Mouse (Mus musculus) CD4-positive, CD25-positive, alpha-beta regulatory T cell, adult 4 months (primary cell): ENCODE measurements around the gene Cfap77. TPM values are rescaled to one million over a fixed set of nuclear protein-coding genes. Genes with fewer than 3 reads are reported as not detected.
A peak's percentile ranks its signal among the peaks of the same experiment; 100 is the strongest.
"Not testable (repeated sequence)": the region's sequence is repeated elsewhere in the genome, so short reads cannot be mapped to it uniquely, and the experiment has no call there.

ENCODE experiments used
- ATAC-seq: one replicate; pipeline ENCODE4 v1.8.0; 2017
- polyA plus RNA-seq, 2 experiments: library from polyadenylated mRNA; unstranded; fragments of 100-300 nt; shearing (Covaris generic); gene quantifications; one replicate each; pipeline ENCODE4 v1.2.1; 2017

Cfap77 gene
- under 1 TPM; 0.46 to 0.47 TPM for polyA plus RNA-seq

DNA sequence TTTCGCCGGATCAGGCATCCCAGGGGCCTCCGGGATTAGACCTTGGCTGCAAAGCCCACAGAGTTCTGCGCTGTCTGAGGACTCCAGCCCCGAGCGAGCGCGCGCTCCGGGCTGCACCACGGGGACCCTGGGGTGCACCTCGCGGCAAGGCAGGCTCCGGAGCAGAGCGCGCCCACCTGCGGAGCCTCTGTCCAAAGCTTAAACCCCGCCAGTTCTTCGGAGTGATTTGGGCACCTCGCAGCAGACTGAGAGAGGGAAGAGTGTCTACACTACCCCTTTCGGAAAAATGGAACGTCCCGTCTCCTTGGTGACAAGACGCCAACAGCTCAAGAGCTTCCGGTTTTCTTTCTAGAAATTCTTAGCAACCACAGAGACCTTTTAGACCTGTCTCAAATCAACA is at the start of gene Cfap77:
Gene Cfap77 (minus strand): TSS at position 76 of the 400 bp plus-strand sequence.
- peak; percentile 75 for ATAC-seq

DNA sequence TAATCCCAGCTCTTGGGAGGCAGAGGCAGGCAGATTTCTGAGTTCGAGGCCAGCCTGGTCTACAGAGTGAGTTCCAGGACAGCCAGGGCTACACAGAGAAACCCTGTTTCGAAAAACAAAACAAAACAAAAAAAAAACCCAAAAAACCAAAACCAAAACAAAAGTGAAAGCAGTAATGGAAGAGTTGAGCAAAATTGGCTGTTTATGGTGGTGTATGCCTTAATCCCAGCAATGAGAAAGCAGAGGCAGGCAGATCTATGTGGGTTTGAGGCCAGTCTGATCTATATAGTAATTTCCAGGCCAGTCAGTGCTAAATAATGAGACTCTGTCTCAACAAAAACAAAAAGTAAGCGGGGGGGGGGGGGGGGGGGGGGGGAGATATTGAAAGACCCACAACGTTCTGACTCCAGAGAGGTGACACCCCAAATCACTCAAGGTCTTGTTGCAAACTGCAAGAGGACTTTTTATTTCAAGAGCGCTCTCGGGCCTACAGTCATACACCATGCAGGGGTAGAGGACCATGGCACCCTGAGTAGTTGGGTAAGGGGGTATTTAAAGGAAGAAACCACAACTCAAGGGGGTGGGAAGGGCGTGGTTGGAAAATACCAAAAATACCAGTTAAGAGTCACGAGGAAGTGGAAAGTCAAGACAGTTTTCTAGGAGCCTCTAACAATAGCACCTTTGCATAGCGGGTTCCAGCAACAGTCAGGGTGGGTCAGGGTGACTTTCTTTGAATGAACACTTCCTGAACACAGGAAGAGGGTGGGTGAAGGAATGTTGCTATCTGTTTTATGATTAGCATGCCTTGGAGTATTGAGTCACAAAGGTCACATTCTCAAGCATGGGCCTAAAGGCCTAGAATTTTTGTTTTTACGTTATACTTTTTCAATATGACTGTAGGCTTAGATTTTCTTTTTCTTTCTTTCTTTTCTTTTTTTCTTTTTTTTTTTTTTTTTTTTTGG is 47.8 kb upstream of the Cfap77 start:
- peak; percentile 32 for ATAC-seq

DNA sequence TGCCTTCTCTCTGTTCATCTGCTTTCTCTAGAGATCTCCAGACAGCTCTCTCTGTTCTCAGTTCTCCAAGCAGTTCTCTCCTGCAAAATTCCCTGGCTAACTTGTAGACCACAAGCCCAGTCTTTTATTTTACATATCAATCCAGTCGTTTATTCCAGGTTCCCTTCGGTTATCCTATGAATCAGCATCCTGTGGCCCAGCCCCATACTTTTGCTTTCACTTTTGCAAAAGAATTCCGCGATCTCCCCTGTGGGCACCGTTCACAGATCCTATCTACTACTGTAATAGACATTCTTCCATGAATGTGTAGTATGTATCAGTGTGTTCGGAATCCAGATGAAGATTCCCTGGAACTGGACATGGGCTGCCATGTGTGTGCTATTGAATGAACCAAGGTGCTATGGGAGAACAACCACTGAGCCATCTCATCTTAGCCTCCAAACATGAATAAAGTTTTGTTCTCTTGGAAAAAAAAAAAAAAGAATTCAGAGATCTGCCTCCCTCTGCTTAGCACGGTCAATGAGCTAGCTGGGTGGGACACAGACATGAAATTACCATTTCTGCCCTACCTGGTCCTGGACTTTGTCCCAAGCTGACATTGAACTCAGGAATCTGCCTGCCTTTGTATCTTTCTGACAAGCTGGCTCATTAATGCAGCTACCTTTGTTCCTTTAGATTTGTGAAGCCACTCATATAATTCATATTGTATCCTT is 46.1 kb upstream of the Cfap77 start:
- ATAC-seq: peak; percentile 40

DNA sequence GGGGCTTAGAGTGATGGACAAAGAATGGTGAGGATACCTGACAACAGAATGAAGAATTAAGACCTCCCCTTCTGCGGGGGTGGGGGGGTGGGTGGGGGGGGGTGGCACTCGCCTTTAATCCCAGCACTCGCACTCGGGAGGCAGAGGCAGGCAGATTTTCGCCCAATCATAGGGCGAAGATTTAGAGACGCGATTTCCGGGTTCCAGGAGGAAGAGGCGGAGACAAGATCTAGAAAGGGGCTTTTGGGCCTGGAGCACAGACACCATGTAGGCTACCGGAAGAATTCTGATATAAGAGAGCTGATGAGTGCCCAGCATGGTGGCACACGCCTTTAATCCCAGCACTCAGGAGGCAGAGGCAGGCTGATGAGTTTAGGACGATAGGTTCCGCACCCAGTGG is 44.8 kb upstream of the Cfap77 start:
- ATAC-seq: no peak

DNA sequence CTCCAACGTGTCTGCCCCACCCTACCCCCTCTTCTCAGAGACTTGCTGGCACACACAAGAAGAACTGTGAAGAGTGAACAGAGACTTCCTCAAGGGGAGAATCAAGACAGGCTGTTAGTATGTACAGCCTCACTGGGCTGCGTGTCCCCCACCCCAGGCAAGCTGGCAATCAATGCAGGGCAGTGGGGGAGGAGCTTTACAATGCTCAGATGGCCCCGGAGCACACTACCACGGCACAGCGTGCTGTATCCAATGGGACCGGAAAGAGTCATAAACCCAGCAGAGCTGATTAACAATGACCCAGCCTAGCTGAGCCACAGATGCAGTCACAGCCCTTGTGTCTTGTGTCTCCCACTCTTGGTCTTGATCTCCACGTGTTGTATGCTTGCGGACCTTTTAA is 43.9 kb upstream of the Cfap77 start:
- no peak for ATAC-seq

DNA sequence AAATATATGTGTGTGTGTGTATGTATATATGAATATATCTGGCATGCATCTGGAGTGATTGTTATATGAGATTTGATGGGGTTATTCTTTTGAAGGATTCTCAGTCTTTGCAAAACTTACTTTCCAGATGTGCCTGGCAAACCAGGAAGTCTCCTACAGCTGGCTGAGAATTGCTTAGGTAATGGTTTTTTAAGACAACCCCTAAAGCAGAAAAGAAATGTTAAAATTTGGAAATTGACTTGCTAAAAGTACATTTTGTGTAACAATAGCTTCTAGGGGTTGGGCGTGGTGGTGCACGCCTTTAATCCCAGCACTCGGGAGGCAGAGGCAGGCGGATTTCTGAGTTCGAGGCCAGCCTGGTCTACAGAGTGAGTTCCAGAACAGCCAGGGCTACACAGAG is 43.1 kb upstream of the Cfap77 start:
- ATAC-seq: not testable (repeated sequence)

DNA sequence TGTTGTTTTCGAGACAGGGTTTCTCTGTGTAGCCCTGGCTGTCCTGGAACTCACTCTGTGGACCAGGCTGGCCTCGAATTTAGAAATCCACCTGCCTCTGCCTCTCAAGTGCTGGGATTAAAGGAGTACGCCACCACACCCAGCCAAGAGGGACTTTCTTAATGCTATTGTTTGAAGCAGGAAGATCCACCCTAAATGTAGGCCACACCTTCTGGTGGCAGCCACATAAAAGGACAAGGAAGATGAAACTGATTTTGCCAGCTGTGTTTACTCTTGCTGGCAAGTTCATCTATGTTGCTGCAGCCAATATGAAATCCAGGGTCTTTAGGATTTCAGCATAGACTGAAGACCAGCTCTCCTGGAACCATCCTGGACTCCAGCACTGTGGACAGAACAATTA is 42.6 kb upstream of the Cfap77 start:
- peak; percentile 80 for ATAC-seq

DNA sequence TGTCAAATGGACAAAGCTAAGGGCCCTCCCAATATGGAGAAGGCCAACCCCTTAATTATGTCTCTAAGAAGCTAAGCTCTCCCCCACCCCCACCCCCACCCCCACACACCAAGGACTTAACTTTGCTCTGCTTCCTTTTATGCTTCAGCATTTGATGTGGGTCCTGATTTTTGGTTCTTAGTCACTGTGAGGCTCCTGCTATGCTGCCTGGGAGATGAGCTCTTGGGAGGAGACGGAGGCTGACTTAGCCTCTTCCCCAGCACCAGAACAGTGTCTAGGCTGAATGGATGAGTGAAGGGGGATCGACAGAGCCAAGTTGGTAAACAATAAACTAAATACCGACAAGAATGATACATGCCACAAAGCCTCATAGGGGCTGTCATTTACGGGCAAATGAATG is 41.9 kb upstream of the Cfap77 start:
- peak; percentile 33 for ATAC-seq

DNA sequence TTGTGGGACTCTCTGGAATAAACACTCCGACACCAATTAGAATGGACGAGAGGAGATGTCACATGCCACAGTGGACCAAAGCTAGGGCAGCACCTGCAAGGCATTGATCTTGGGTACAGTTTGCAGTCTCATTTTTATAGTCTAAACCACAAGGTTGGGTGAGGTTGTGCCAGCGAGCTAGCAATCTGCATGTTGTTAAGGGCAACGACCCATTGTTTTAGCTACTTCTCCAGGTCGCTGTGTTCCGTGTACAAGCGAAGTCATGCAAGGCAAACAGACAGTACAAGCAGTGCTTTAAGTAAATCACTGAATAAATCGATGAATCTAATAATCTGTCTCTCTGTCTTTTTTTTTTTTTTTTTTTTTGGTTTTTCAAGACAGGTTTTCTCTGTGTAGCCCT is 40.8 kb upstream of the Cfap77 start:
- peak; percentile 76 for ATAC-seq

DNA sequence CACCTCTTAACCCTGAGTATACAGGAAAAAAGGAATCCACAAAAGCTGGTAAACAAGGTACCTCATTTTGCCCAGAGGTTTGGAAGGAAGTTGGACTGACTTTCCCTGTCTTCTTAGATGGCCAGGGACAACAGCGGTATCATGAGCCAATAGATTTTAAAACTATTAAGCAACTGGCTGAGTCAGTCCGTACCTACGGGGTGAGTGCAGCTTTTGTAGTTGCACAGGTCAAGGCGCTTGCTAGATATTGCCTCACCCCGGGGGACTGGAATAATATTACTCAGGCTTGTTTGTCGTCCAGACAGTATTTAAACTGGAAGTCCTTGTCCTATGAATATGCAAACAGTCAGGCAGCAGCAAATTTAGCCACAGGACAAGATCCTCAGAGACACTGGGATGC is 34.4 kb upstream of the Cfap77 start:
- not testable (repeated sequence) for ATAC-seq

DNA sequence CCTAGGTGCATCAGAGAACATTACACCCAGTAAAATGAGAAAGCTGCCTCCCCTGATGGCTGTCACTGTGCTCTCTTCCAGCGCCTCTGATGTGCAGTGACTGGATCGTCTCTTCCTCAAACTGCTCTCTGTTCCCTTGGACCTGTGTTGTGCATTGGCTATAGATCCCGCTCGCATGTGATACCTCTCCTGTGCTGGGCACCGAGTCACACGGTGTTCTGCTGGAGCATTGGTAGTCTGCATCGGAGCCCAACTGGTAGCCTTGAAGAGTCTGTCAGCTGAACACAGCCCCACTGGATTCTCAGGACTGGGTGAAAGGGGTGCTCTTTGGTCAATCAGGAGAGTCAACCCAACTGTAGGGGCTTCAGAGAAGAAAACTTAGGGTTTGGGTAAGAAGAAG is 31.2 kb upstream of the Cfap77 start:
- no peak for ATAC-seq

DNA sequence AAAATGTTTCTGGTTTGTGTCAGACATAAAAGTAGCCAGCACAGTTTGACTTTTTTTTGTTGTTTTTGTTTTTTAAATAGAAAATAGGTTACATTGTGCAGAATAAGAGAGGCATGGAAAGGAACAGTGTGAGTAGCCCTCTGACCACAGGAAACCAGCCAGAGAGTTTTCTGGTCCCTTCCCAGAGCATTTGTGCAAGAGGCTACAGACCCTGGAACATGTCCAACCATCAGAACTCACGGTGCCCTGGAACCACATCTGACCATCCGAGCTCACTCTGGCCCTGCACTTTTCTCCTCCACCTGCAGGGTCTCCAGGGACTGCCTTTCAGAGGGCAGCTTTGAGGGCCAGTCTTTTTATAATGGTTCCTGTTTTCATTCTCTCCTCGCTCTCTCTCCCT is 27.1 kb upstream of the Cfap77 start:
- no peak for ATAC-seq

DNA sequence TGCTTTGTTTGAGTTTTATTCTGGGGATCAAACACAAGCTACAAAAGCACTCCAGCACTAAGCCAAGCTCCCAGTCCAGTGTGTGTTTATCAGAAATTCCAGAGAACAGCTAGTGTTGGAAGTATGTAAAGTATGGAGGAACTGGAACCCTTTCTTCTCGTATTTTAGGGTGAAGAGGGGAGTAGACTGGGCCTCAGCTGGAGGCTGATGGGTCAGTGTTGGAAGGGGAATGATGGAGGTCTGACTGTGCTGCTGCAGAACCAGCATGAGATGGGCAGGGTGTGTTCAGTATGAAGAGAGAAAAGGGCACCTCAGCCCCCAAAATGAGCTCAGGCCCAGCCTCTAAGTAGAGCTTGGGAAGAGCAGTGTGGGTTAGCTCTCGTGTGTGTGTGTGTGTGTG is 21.4 kb upstream of the Cfap77 start:
- ATAC-seq: no peak

DNA sequence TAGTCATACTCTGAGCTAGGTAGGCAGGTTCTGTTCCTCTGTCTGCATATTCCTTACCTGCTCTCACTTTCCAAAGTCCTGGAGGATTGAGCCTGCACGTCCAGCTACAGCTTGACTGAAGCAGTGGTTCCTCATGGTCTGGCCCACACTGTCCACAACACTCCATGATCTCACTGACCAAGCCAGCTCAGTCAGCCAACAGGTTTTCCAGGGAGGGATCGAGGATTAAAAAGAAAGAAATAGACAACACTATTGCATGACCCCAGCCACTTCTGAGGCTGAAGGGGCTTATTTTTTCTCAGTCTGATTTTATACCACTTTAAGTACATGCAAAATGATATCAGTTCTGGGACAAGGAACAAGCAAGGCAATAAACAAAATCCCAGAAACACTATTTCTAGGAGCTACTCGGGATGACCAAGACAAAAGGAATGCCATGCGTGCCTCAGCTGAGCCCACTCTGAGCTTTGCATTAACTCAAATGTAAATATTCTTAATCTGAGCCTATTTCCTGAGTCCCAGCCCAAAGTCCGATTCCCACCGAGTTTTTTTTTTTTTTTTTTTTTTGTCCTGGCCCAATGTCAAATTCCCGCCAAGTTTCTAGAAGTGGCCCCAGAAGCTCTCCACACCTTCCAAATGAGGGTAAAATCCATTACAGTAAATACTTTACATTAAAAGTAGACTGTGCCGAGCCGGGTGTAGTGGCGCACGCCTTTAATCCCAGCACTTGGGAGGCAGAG is 20.6 kb upstream of the Cfap77 start:
- ATAC-seq: no peak

DNA sequence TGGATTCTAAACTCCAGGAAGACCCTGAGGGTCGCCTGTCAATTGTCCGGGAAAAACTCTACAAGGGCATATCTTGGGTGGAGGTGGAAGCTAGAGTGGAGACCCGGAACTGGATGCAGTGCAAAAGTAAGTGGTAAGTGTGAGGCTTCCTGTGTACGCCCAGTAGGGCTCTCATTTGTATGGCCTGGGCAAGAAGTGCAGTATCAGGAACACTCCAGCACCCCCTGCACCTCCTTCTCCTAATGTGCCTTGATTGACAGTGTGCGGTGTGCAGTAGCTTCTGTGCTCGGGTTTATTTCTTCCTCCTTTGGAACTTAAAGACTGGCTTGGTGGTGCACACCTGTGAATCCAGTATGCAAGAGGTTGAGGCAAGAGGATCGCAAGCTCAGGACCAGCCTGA is 19.8 kb upstream of the Cfap77 start:
- ATAC-seq: no peak

DNA sequence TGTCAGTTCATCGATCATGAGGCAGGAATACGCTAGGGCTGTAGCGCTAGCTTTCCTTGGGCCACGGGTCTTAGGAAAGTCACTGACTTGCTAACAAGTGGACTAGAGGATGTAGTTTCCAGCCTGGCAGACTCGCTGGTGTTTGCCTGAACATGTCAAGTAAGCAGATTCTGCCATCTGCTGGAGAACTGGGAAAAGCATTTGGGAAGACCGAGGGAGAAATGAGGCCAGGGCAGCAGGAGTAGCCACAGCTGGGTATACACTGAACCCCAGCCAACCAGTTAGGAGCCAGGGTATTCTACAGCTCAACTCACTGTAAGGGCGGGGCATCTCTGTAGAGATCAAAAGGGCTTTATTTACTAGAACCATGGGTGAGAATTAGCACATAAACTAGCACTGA is 11.5 kb upstream of the Cfap77 start:
- no peak for ATAC-seq

DNA sequence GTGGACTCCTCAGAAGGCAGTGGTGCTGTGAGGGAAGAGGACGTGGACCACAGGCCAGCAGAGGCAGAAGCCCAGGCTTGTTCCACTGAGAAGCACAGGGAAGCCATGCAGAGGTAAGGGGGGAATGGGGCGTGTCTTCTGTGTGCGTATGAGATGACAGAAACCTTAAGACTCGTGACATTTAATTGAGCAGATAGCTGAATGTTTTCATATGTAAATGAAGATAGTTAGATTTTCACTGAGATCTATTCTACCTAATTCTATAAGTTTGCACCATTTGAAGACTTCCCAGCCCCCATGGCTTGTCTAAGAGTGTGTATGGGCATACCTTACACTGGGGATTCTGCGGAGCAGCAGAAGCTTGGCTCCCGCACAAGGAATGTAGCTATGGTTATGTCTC is 10.9 kb upstream of the Cfap77 start:
- no peak for ATAC-seq

DNA sequence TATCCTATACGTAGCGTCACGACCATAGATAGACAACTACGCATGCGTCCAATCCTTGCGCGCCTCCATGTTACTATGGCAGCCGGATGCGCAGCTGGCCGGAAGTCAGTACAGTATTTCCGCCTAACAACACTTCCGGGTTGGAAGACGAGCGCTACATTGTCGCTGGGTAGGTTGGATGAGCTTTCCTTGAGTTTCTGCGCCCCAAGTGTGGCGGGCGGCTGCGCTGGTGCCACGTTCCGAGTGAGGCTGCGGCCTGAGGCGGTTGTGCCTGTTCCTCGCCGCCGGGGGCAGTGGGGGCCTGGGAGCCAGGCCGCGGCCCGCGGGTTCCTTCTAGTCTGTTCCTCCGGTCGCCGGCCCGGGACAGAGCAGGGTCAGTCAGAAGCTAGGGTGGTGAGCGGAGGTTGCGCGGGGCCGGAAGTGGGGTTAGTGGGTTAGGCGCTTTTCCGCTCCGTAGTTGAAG is 5.3 kb upstream of the Cfap77 start, which contains the start of gene Ttf1:
Gene Ttf1 (plus strand): TSS at position 128 of the 463 bp plus-strand sequence.
- ATAC-seq: peak; percentile 96

DNA sequence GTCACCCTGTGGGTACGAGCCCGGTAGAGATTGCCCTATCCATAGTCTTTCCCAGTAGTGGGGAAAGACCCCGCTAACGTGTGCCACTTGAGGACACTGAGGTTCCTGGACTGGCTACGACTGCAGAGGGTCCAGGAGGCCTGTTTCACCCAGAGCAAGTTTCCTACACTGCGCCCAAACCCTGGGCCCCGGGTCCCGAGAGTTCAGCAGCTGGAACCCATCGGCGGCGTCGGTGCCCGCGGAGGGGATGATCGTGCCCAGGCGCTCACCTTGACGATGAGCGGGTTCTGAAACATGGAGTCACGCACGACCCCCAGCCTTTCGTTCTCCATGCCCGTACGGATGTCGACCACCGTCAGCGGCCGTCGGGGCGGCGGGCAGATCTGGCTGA is 326 bp downstream of the Cfap77 start:
- ATAC-seq: no peak

DNA sequence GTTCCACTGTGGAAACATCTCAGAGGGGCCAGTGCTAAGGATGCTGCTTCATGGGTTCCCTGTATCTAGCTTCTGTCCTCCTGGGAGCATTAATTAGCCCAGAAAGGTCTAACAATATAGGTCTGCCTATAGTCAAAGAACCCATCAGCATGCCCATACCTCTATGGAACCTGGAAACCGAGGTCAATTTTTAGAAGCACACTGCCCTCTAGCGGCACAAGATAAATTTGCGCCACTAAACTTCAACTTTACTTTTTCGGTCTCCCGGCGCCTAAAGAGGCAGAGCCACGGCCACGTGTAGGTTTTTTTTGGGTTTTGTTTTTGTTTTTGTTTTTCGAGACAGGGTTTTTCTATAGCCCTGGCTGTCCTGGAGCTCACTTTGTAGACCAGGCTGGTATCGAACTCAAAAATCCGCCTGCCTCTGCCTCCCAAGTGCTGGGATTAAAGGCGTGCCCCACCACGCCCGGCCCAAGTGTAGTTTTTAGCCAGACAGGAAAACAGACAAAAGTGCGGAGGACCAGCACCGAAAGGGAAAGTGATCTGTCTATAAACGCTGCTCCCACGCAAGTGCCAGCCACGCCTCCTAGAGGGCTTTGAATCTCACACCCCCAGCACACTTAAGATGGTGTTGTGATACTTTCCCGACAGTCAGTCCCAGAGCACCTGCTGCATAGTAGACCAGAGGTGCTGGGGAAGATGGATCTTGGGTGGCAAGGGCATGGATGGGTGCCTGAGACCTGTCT is 893 bp downstream of the Cfap77 start:
- ATAC-seq: peak; percentile 57

DNA sequence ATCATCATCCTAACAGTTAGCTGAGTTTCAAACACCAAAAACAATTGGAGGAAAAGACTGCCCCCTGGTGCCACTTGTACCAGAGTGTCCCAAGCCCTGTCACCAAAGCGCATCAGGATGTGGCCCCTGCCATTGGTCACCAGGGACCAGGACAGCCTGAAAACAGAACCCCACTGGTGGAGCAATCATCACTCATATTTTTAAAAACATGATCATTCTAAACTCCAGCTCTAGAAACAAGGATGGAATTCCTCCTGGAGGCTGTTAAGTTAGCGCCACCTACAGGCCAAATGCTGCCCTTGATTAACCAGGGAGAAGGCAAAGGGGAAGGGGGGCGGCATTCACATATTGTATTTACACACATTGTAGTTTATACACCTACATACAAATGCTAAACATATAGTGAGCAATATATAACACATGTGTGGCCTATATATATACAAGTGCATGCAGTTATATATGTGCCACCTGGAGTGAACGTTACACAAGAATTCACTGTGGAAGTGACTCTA is 1.9 kb downstream of the Cfap77 start:
- peak; percentile 52 for ATAC-seq

DNA sequence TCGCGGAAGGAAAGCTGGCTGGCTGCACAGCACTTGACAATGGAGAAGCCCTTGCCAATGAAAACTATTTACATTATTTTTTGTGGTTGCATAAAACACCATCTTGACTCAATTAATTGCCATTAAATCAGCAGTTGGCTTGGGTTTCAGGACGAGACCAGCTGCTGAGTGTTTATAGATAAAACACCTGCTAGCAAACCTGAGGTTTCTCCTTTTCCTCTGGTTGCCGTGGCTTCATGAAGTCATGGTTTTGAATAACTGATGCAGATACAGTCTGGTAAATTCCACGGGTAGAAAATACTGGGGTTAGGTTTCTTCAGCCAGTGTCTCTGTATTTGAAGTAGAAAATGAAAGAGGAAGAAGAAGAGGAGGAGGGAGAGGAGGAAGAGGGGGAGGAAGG is 2.9 kb downstream of the Cfap77 start:
- ATAC-seq: no peak
